In the genomic region with DNA sequence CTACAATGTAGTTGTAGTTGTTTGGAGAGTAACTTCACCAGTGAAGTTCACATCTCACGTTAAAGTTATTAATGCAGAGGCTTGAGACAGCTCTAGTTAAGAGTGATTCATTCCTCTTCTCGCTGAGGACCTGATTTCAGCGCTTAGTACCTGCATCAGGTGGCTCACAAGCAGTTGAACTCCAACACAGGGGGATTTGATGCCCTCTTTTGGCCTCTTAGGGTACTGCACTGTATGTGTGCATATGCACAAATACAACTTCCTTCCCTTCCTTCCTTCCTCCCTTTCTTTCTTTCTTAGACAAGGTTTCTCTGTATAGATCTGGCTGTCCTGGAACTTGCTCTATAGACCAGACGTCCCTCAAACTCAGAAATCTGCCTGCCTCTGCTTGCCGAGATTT, we compare ENCODE assay signal across 13 mouse cellular contexts. TPM values are rescaled to one million over a fixed set of nuclear protein-coding genes. Genes with fewer than 3 reads are reported as not detected.
A peak's percentile ranks its signal among the peaks of the same experiment; 100 is the strongest.
DNase-seq lines count a peak whose midpoint lies in the region; TF ChIP-seq lines count a peak whose summit lies in the region.
"Had no signal": no experiment of that assay in that cellular context is flagged by ENCODE, and none has a peak within 500 bp of the region (broad histone marks: within the 10 kb centered on the region; RNA-seq: fewer than 3 reads in every experiment).

No protein-coding gene starts in this region.

- WGBS in cerebellum, adult 2 months, result 78% methylated on average over 5 of the region's 5 CpGs

- DNase-seq in cerebellum, adult 2 months, result no peak
- DNase-seq in cerebellum, adult 8-10 months, result no peak
- DNase-seq in layer of hippocampus, adult 2 months (ENCODE audit: low spot score in 2 of 2), result no peak
- DNase-seq in layer of hippocampus, adult 9-10 months (ENCODE audit: low spot score), result no peak
- DNase-seq in 3T3-L1 (ENCODE audit: low read depth, low spot score), result peak; percentile 28
- DNase-seq in frontal cortex, adult 2 months (ENCODE audit: extremely low spot score in 1 of 2, low spot score in 1 of 2), result no peak
- no peak for DNase-seq in heart, postnatal 10 days
- DNase-seq: spleen, adult 18-20 months had no signal

- TF ChIP-seq POLR2A in cerebellum, adult 2 months (IDR thresholded peaks at IDR 0.05; ENCODE audit: borderline replicate concordance, insufficient read depth, low read length), result no peak
- no peak for TF ChIP-seq POLR2A in cortical plate, adult 2 months (IDR thresholded peaks at IDR 0.05; ENCODE audit: extremely low read depth, insufficient read depth, low read length)

- intact Hi-C loops in heart, postnatal 10 days (cut with DNase I), result no loop called here

- TF ChIP-seq CTCF in cerebellum, adult 2 months (IDR thresholded peaks at IDR 0.05; ENCODE audit: borderline replicate concordance, insufficient read depth, low read depth, low read length), result peak; percentile 30; the same call in 1 of the 2 replicates
- peak; percentile 72 for TF ChIP-seq CTCF in layer of hippocampus, adult 2 months (conservative IDR thresholded peaks at IDR 0.05)
- peak; percentile 22; the same call in 1 of the 2 replicates for TF ChIP-seq CTCF in cortical plate, adult 2 months (IDR thresholded peaks at IDR 0.05; ENCODE audit: extremely low read depth, insufficient read depth, low read length)

- H3K27me3 ChIP-seq in cerebellum, adult 2 months (ENCODE audit: control insufficient read depth, insufficient read depth, low read length), result no peaks in the 10 kb centered on the region
- H3K27me3 ChIP-seq: embryonic facial prominence, embryonic 15.5 days; heart, embryonic 13.5 days had no signal

- H3K4me1 ChIP-seq in cerebellum, adult 2 months (ENCODE audit: control insufficient read depth, insufficient read depth, low read length), result no peaks in the 10 kb centered on the region; the same call in 1 of the 2 replicates
- peaks cover 4% of the 10 kb centered on the region; the same call in 1 of the 2 replicates for H3K4me1 ChIP-seq in cortical plate, adult 2 months (ENCODE audit: control insufficient read depth, insufficient read depth, low read length)
- H3K4me1 ChIP-seq: heart, embryonic 13.5 days; liver, embryonic 15.5 days; midbrain, embryonic 12.5 days had no signal

- no peak overlapping the region for H3K4me3 ChIP-seq in cerebellum, adult 2 months (replicated peaks; ENCODE audit: insufficient read depth, low read depth, low read length)
- H3K4me3 ChIP-seq in layer of hippocampus, adult 2 months, result no peak overlapping the region
- H3K4me3 ChIP-seq in cortical plate, adult 2 months (ENCODE audit: insufficient read depth, low read length), result no peak overlapping the region
- H3K4me3 ChIP-seq: embryonic facial prominence, embryonic 15.5 days; heart, embryonic 13.5 days; liver, embryonic 15.5 days; midbrain, embryonic 12.5 days had no signal

- no peak overlapping the region for H3K27ac ChIP-seq in cerebellum, adult 2 months (ENCODE audit: insufficient read depth, low read length)
- H3K27ac ChIP-seq in layer of hippocampus, adult 2 months, result no peak overlapping the region
- no peak overlapping the region for H3K27ac ChIP-seq in cortical plate, adult 2 months (ENCODE audit: insufficient read depth, low read length)
- H3K27ac ChIP-seq: embryonic facial prominence, embryonic 15.5 days; heart, embryonic 13.5 days; liver, embryonic 15.5 days; midbrain, embryonic 12.5 days had no signal

RNA-seq across cellular contexts. Expression of a gene that starts 21.8 kb away (rescaled TPM):
- polyA plus RNA-seq in cerebellum, adult 2 months (2012; rRNA removed), result 37.0 and 41.0 TPM in 2 replicates
- total RNA-seq in layer of hippocampus, adult 2 months (2021), result 10 to 100 TPM; 92.5 to 93.2 TPM
- 34.3 and 36.3 TPM in 2 replicates for polyA plus RNA-seq in cortical plate, adult 2 months (2012; rRNA removed)
- polyA plus RNA-seq in frontal cortex, adult 2 months (2012; rRNA removed), result 51.8 and 59.3 TPM in 2 replicates
- total RNA-seq in heart, postnatal 10 days (2021), result 10 to 100 TPM; 40.5 to 43.3 TPM

RNA-seq across cellular contexts. Expression of a gene that starts 54.9 kb away (rescaled TPM):
- 143 and 154 TPM in 2 replicates for polyA plus RNA-seq in cerebellum, adult 2 months (2012; rRNA removed)
- total RNA-seq in layer of hippocampus, adult 2 months (2021), result 100 to 1,000 TPM; 318 to 346 TPM
- 196 and 211 TPM in 2 replicates for polyA plus RNA-seq in cortical plate, adult 2 months (2012; rRNA removed)
- polyA plus RNA-seq in frontal cortex, adult 2 months (2012; rRNA removed), result 138 and 159 TPM in 2 replicates
- not detected for total RNA-seq in heart, postnatal 10 days (2021)

Comparison
In these comparisons a context has a peak if more than half of its experiments do, and no peak if none do; other contexts are left out.
1. CTCF ChIP-seq: peak in every context shown above with its lines; median percentile 72 in layer of hippocampus, adult 2 months; 30 in cerebellum, adult 2 months; 22 in cortical plate, adult 2 months.